In the genomic region with DNA sequence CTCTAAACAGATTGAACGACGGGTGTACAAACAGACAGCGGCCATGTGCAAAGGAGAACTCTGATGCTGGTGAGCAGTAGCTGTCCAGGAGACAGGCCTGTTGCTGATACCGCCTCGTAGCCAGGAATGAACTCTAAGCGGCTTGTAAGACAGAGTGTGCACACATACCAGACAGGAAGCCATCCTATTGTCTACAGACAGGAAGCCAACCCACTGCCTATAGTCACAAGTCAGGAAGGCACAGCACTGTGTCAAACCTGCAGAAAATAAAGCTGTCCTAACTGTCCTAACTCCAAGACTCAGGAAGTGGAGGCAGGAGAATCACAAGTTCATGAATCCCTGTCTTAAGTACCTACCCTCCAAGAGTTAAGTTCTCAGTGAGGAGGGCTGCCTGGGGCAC, we compare ENCODE assay signal across 19 mouse cellular contexts. TPM values are rescaled to one million over a fixed set of nuclear protein-coding genes. Genes with fewer than 3 reads are reported as not detected.
"Had no signal": no experiment of that assay in that cellular context is flagged by ENCODE, and none has a peak within 500 bp of the region (broad histone marks: within the 10 kb centered on the region; RNA-seq: fewer than 3 reads in every experiment).

No protein-coding gene starts in this region.

- H3K9ac ChIP-seq: limb, embryonic 15.5 days; liver, embryonic 15.5 days; neural tube, embryonic 15.5 days had no signal

- H3K4me2 ChIP-seq: limb, embryonic 15.5 days; liver, embryonic 15.5 days; neural tube, embryonic 15.5 days had no signal

- H3K4me3 ChIP-seq: limb, embryonic 15.5 days; liver, embryonic 15.5 days; midbrain, embryonic 10.5 days; myocyte; neural tube, embryonic 15.5 days had no signal

- H3K36me3 ChIP-seq: limb, embryonic 15.5 days; liver, embryonic 15.5 days; midbrain, embryonic 10.5 days; neural tube, embryonic 15.5 days had no signal

- H3K27ac ChIP-seq: limb, embryonic 15.5 days; liver, embryonic 15.5 days; midbrain, embryonic 10.5 days; neural tube, embryonic 15.5 days had no signal

- H3K4me1 ChIP-seq: liver, embryonic 15.5 days had no signal

- H3K9me3 ChIP-seq: limb, embryonic 15.5 days; liver, embryonic 15.5 days; midbrain, embryonic 10.5 days; neural tube, embryonic 15.5 days had no signal

- DNase-seq: kidney, adult 8-10 months; kidney, postnatal 36 days; layer of hippocampus, adult 9-11 months; layer of hippocampus, postnatal 36 days; lung, postnatal 4 days; midbrain, embryonic 14.5 days; right cerebral cortex, adult 18-20 months; right cerebral cortex, postnatal 25 days; thymus, postnatal 36 days had no signal

- H3K27me3 ChIP-seq: liver, embryonic 15.5 days had no signal

RNA-seq across cellular contexts. Expression of a gene that starts 47.1 kb away (rescaled TPM):
- polyA plus RNA-seq: intestine, embryonic 14.5 days; limb, embryonic 11.5 days; liver, embryonic 15.5 days; small intestine, adult 2 months; stomach, embryonic 16.5 days; thymus, postnatal 0 days had no signal
